Mouse (Mus musculus): ENCODE data around the gene Tln1. TPM values are rescaled to one million over a fixed set of nuclear protein-coding genes. Genes with fewer than 3 reads are reported as not detected.

The Tln1 gene
- polyA plus RNA-seq, 1 experiment: 621 TPM

DNA sequence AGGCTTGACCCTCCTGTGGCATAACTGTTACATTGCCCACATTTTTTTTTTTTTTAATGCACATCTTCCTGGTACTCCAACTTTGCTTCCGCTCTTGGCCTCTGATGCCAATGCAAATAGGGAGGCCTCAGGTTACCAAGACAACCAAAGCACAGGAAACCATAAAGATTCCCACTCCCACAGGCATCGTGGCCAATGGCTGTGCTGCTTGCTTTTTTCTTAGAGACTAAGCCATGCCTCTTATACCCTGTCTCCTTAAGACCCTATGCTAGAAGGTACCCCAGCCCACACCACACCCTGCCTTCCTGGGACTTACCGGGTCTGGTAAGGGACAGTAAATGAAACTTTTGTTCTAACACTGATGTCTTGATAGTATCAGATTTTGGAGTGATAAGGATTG is 31.0 kb upstream of the Tln1 start:
- 36% methylated on average over 3 of the region's 3 CpGs for WGBS

DNA sequence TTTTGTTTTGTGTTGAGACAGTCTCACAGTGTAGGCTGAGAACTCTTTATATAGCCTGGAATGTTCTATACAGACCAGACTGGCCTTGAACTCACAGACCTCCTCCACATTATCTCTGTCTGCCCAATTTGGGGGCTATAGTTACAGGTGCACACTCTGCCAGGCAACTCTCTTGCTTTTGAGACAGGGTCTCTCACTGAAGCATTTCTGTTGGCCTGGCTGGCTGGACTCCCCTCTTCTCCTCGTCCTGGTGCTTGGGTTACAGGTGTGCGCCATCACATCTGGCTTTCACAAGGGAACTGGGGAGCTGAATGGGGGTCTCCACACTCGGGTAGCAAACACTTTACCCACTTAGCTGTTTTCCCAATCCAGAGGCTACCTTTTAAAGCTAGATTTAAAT is 29.5 kb upstream of the Tln1 start:
- 66% methylated on average over 3 of the region's 3 CpGs for WGBS
- no peak for TF ChIP-seq CTCF (IDR thresholded peaks at IDR 0.05; ENCODE audit: control insufficient read depth, insufficient read depth, low read length)
- TF ChIP-seq POLR2A (IDR thresholded peaks at IDR 0.05; ENCODE audit: borderline replicate concordance, control insufficient read depth, low read depth, low read length): no peak
- H3K27ac ChIP-seq (ENCODE audit: control insufficient read depth, insufficient read depth, low read depth, low read length, poor library complexity): no peak overlapping the region
- no peak overlapping the region for H3K4me3 ChIP-seq (replicated peaks; ENCODE audit: control insufficient read depth, low read depth, low read length)
- no peaks in the 10 kb centered on the region for H3K4me1 ChIP-seq (ENCODE audit: control insufficient read depth, insufficient read depth, low read length)

More for the DNA sequence above, 31.0 kb upstream of the Tln1 start:
- H3K4me3 ChIP-seq (replicated peaks; ENCODE audit: control insufficient read depth, low read depth, low read length): no peak overlapping the region
- H3K4me1 ChIP-seq (ENCODE audit: control insufficient read depth, insufficient read depth, low read length): no peaks in the 10 kb centered on the region; the same call in 1 of the 2 replicates
- H3K27ac ChIP-seq (ENCODE audit: control insufficient read depth, insufficient read depth, low read depth, low read length, poor library complexity): no peak overlapping the region
- TF ChIP-seq CTCF (IDR thresholded peaks at IDR 0.05; ENCODE audit: control insufficient read depth, insufficient read depth, low read length) (no peak), POLR2A (IDR thresholded peaks at IDR 0.05; ENCODE audit: borderline replicate concordance, control insufficient read depth, low read depth, low read length) (no peak)

GRCm38 (mm10) chr4:43591543-43591942 is 29.1 kb upstream of the Tln1 start:
- no peak for TF ChIP-seq CTCF (IDR thresholded peaks at IDR 0.05; ENCODE audit: control insufficient read depth, insufficient read depth, low read length)
- TF ChIP-seq POLR2A (IDR thresholded peaks at IDR 0.05; ENCODE audit: borderline replicate concordance, control insufficient read depth, low read depth, low read length): no peak
- H3K27ac ChIP-seq (ENCODE audit: control insufficient read depth, insufficient read depth, low read depth, low read length, poor library complexity): no peak overlapping the region
- H3K4me3 ChIP-seq (replicated peaks; ENCODE audit: control insufficient read depth, low read depth, low read length): no peak overlapping the region
- WGBS: 19% methylated on average over 5 of the region's 5 CpGs
- no peaks in the 10 kb centered on the region for H3K4me1 ChIP-seq (ENCODE audit: control insufficient read depth, insufficient read depth, low read length)

DNA sequence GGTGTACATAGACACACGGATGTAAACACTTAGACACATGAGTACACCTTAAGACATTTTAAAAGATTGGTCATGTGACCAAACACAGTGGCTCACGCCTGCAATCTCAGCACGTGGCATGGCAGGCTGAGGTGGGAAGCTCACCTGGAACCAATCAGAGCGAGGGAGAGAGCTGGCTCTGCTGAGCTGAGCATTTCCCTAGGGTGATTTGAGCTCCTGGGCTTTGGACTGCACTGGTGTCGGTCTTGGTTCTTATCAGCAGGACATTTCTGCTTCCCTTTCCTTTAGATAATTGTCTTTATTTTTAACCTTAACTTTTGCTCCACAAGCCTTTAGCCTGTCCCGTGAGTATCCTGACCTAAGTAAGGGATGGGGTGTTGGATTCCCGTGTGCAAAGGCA is 25.2 kb upstream of the Tln1 start:
- WGBS: 26% methylated on average over 7 of the region's 7 CpGs
- no peaks in the 10 kb centered on the region for H3K4me1 ChIP-seq (ENCODE audit: control insufficient read depth, insufficient read depth, low read length)
- TF ChIP-seq CTCF (IDR thresholded peaks at IDR 0.05; ENCODE audit: control insufficient read depth, insufficient read depth, low read length) (no peak), POLR2A (IDR thresholded peaks at IDR 0.05; ENCODE audit: borderline replicate concordance, control insufficient read depth, low read depth, low read length) (no peak)

DNA sequence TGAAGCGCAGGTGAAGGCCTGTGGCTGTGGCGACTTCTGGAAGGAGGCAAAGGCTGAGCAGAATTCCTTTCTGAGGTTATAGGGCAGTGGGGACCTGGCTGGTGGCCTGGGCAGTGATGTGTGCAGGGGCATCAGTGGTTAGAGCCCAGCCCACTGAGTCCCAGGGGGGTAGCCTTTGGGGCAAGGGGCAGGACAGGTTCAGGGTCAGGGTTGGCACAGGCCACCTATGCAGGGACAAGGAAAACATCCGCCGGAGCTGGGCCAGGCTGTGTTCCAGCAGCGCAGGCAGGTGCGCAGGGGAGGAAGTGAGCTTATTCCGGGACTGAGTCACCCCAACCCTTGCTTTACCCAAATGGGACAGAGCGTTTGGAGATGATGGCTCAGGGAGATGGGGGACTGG is 23.9 kb upstream of the Tln1 start:
- Histone ChIP-seq H3K4me1 (ENCODE audit: control insufficient read depth, insufficient read depth, low read length) (no peaks in the 10 kb centered on the region), H3K4me3 (replicated peaks; ENCODE audit: control insufficient read depth, low read depth, low read length) (no peak overlapping the region), H3K27ac (ENCODE audit: control insufficient read depth, insufficient read depth, low read depth, low read length, poor library complexity) (no peak overlapping the region)
- 31% methylated on average over 8 of the region's 8 CpGs for WGBS
- TF ChIP-seq POLR2A (IDR thresholded peaks at IDR 0.05; ENCODE audit: borderline replicate concordance, control insufficient read depth, low read depth, low read length) (0 out of 2 replicates have a peak, but pooled peaks have one; percentile 14), CTCF (IDR thresholded peaks at IDR 0.05; ENCODE audit: control insufficient read depth, insufficient read depth, low read length) (no peak)

More for the DNA sequence above, 25.2 kb upstream of the Tln1 start:
- H3K4me3 ChIP-seq (replicated peaks; ENCODE audit: control insufficient read depth, low read depth, low read length): no peak overlapping the region
- no peak overlapping the region for H3K27ac ChIP-seq (ENCODE audit: control insufficient read depth, insufficient read depth, low read depth, low read length, poor library complexity)

DNA sequence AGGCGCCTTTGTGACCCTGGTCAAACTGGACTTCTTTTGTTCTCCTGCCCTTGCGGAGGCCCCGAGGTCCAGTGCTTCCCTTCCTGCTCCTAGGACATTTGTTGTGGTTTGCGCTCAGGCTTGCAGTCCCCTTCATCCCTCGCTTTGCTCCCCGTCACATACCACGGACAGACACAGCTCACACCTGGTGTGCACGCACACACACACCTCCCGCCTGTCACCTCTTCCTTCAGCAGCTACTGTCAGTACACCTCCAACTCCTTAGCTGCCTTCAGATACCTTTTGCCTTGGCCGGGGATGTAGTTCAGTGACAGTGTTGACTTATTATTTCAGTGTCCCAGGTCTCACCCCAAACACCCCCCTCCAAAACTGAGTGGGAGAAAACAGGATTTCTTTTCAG is 23.2 kb upstream of the Tln1 start:
- H3K27ac ChIP-seq (ENCODE audit: control insufficient read depth, insufficient read depth, low read depth, low read length, poor library complexity): no peak overlapping the region
- TF ChIP-seq POLR2A (IDR thresholded peaks at IDR 0.05; ENCODE audit: borderline replicate concordance, control insufficient read depth, low read depth, low read length) (no peak), CTCF (IDR thresholded peaks at IDR 0.05; ENCODE audit: control insufficient read depth, insufficient read depth, low read length) (no peak)
- no peak overlapping the region for H3K4me3 ChIP-seq (replicated peaks; ENCODE audit: control insufficient read depth, low read depth, low read length)
- no peaks in the 10 kb centered on the region for H3K4me1 ChIP-seq (ENCODE audit: control insufficient read depth, insufficient read depth, low read length)
- WGBS: 84% methylated on average over 10 of the region's 10 CpGs

- TF ChIP-seq POLR2A (IDR thresholded peaks at IDR 0.05; ENCODE audit: borderline replicate concordance, control insufficient read depth, low read depth, low read length) (no peak), CTCF (IDR thresholded peaks at IDR 0.05; ENCODE audit: control insufficient read depth, insufficient read depth, low read length) (no peak)
- Histone ChIP-seq H3K27ac (ENCODE audit: control insufficient read depth, insufficient read depth, low read depth, low read length, poor library complexity) (no peak within 1 kb of the TSS), H3K4me1 (ENCODE audit: control insufficient read depth, insufficient read depth, low read length) (no peaks in the 10 kb centered on the region; the same call in 1 of the 2 replicates), H3K4me3 (replicated peaks; ENCODE audit: control insufficient read depth, low read depth, low read length) (no peak within 1 kb of the TSS)
- 78% methylated on average over 12 of the region's 12 CpGs for WGBS
Observed at GRCm38 (mm10) chr4:43584444-43585416, 22.2 kb upstream of the Tln1 start, which contains the start of gene Msmp. TSS of gene Msmp (minus strand) at chr4:43584494.

DNA sequence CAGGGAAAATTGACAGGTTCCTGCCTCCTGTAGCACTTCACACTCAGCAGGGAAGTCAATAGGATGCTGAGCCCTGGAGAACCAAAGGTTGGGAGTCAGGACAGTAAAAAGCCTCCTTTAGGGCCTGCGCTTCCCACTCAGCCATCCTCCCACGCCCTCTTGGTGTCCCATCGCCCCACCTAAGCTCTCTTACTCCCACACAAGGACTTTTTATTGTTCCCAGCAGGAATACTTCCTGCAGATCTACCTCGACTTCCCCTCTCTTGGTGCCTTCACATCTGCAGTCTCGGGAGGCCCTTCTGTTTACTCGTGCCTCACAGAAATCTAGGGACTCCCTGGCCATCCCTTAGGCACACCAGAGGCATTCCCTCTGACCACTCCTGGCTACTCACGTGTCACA is 20.9 kb upstream of the Tln1 start:
- no peak overlapping the region for H3K27ac ChIP-seq (ENCODE audit: control insufficient read depth, insufficient read depth, low read depth, low read length, poor library complexity)
- no peak for TF ChIP-seq POLR2A (IDR thresholded peaks at IDR 0.05; ENCODE audit: borderline replicate concordance, control insufficient read depth, low read depth, low read length)
- TF ChIP-seq CTCF (IDR thresholded peaks at IDR 0.05; ENCODE audit: control insufficient read depth, insufficient read depth, low read length): no peak
- 75% methylated on average over 7 of the region's 7 CpGs for WGBS
- no peak overlapping the region for H3K4me3 ChIP-seq (replicated peaks; ENCODE audit: control insufficient read depth, low read depth, low read length)
- no peaks in the 10 kb centered on the region; the same call in 1 of the 2 replicates for H3K4me1 ChIP-seq (ENCODE audit: control insufficient read depth, insufficient read depth, low read length)
